Mouse (Mus musculus) liver, embryonic 11.5 days (tissue): ENCODE data around the gene Helz. TPM values are rescaled to one million over a fixed set of nuclear protein-coding genes. Genes with fewer than 3 reads are reported as not detected.

ENCODE experiments used
- ATAC-seq: fragments of 200-750 bp; cut with Nextera tagmentation; replicated peaks from 2 replicates; pipeline ENCODE4 v1.8.0; 2017; ENCODE audit warnings: moderate number of reproducible peaks, mild to moderate bottlenecking, moderate TSS enrichment, moderate library complexity; ENCODE audit not compliant: low FRiP score
- DNase-seq: peaks from one replicate; pipeline ENCODE4 v3.0.0-alpha.2; 2017; ENCODE audit warnings: low spot score
- H3K27ac ChIP-seq: fragments of 300-500 bp; sonication (generic); 2 replicates; pipeline ENCODE4 v1.5.1; 2014; ENCODE audit warnings: mild to moderate bottlenecking, low read depth, low read length, control low read depth
- H3K27me3 ChIP-seq: fragments of 300-500 bp; sonication (generic); replicated peaks from 2 replicates; pipeline ENCODE4 v1.6.1; 2014; ENCODE audit warnings: low read length, mixed read lengths; ENCODE audit not compliant: control insufficient read depth, insufficient read depth
- H3K36me3 ChIP-seq: fragments of 300-500 bp; sonication (generic); 2 replicates; pipeline ENCODE4 v1.6.1; 2014; ENCODE audit warnings: mild to moderate bottlenecking, low read length, moderate library complexity, mixed read lengths; ENCODE audit not compliant: control insufficient read depth, insufficient read depth
- H3K4me1 ChIP-seq: fragments of 300-500 bp; sonication (generic); replicated peaks from 2 replicates; pipeline ENCODE4 v1.6.1; 2014; ENCODE audit warnings: low read length, mixed read lengths; ENCODE audit not compliant: control insufficient read depth, insufficient read depth
- H3K4me2 ChIP-seq: fragments of 300-500 bp; sonication (generic); 2 replicates; pipeline ENCODE4 v1.6.1; 2014; ENCODE audit warnings: mild to moderate bottlenecking, control low read depth, moderate library complexity
- H3K4me3 ChIP-seq: fragments of 300-500 bp; sonication (generic); 2 replicates; pipeline ENCODE4 v1.5.1; 2014; ENCODE audit warnings: low read depth, low read length, control low read depth
- H3K9ac ChIP-seq: fragments of 300-500 bp; sonication (generic); 2 replicates; pipeline ENCODE4 v1.6.1; 2014; ENCODE audit warnings: low read depth, low read length, control low read depth
- H3K9me3 ChIP-seq: fragments of 300-500 bp; sonication (generic); 2 replicates; pipeline ENCODE4 v1.6.1; 2016; ENCODE audit warnings: low read length, inconsistent platforms, mixed read lengths; ENCODE audit not compliant: control insufficient read depth
- WGBS: fragments of 180-500 bp; shearing (Covaris S2); extraction: QIAGEN DNeasy Blood & Tissue Kit; methylation state at CpG from one replicate; pipeline ENCODE4 v1.1.7; 2014; 5-methylcytosine and 5-hydroxymethylcytosine counted together
- polyA plus RNA-seq: library from polyadenylated mRNA; unstranded; fragments of >200 nt; fragmentation: Nextera tagmentation; extraction: Ambion mirVana; gene quantifications from 2 replicates; pipeline ENCODE4 v1.2.1, GENCODE M21; 2014

The Helz gene
- polyA plus RNA-seq, 1 experiment from 2014 or later: 19.9 TPM

DNA sequence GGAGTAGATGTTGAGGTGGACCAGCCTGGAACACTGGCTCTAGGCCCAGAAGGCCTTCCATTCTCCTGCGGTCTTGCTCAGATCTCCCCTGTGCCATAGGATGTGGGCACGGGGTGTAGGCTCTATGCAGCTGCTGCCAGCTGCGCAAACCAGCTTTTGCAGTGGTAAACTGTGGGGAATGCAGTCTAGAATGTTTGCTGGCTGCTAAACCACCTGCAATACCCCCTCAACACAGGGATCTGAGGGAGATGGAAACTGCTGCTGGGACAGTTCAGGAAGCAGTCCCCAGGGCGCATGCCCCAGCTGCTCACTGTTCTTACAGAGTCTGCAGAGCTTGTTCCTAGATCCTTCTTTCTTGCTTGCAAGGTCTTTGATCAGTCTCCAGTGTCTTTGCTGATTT is 96.7 kb downstream of the Helz start:
- Histone ChIP-seq H3K4me3 (no peak overlapping the region), H3K36me3 (peaks cover 18% of the 10 kb centered on the region), H3K4me2 (no peak overlapping the region), H3K27me3 (no peaks in the 10 kb centered on the region), H3K27ac (no peak overlapping the region), H3K9ac (no peak overlapping the region), H3K9me3 (no peaks in the 10 kb centered on the region), H3K4me1 (no peaks in the 10 kb centered on the region)
- no peak for ATAC-seq
- 93% methylated on average over 4 of the region's 4 CpGs for WGBS
- no peak for DNase-seq

DNA sequence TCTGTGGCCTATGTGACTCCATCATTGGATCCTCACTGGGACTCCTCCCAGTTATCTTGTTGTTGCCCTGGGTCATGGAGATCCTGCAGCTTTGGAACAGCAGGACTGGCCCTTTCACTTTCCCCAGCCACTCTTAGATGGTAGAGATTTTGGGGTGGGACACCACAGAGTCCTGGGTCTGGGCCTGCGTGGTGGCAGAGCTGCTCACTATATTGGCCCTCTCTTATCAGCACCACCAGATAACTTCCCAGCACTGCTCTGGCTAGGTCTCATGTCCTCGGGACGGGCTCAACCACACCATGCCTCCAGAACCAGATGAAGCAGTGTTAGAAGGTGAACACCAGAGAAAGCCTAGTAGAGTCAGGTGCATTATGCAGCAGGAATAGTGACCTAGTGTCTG is 99.6 kb downstream of the Helz start:
- no peaks in the 10 kb centered on the region for H3K9me3 ChIP-seq
- 54% methylated on average over 3 of the region's 3 CpGs for WGBS
- peak; percentile 71 for ATAC-seq
- 0 out of 2 replicates have a peak, but pooled peaks cover 4% of the 10 kb centered on the region for H3K4me1 ChIP-seq
- H3K9ac ChIP-seq: no peak overlapping the region
- peaks cover 19% of the 10 kb centered on the region for H3K36me3 ChIP-seq
- DNase-seq: no peak
- no peaks in the 10 kb centered on the region for H3K27me3 ChIP-seq
- no peak overlapping the region for H3K27ac ChIP-seq
- H3K4me3 ChIP-seq: no peak overlapping the region
- no peak overlapping the region for H3K4me2 ChIP-seq

DNA sequence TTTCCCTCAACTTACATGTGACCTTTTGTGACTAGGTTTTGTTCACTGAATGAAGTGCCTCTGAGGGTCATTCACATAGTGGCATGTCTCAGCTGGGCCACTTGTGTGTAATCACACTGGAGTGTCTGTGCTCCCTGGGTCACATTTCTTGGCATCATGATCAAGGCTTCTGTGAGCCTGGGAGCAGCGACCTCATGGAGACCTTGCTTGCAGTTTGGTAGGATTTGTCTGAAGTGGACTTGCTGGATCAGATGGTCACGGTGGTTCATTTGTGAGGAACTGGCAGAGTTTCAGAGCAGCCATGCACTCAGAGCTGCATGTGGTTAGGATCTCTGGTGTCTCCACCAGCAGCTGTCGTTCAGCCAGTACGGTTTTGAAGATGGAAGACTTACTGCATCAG is 100.9 kb downstream of the Helz start:
- H3K4me2 ChIP-seq: no peak overlapping the region
- no peaks in the 10 kb centered on the region for H3K9me3 ChIP-seq
- no peaks in the 10 kb centered on the region for H3K27me3 ChIP-seq
- DNase-seq (no peak), ATAC-seq (no peak)
- H3K4me3 ChIP-seq: no peak overlapping the region
- H3K36me3 ChIP-seq: peaks cover 20% of the 10 kb centered on the region
- 91% methylated on average over 4 of the region's 4 CpGs for WGBS
- no peak overlapping the region for H3K9ac ChIP-seq
- no peak overlapping the region for H3K27ac ChIP-seq
- H3K4me1 ChIP-seq: 0 out of 2 replicates have a peak, but pooled peaks cover 4% of the 10 kb centered on the region

DNA sequence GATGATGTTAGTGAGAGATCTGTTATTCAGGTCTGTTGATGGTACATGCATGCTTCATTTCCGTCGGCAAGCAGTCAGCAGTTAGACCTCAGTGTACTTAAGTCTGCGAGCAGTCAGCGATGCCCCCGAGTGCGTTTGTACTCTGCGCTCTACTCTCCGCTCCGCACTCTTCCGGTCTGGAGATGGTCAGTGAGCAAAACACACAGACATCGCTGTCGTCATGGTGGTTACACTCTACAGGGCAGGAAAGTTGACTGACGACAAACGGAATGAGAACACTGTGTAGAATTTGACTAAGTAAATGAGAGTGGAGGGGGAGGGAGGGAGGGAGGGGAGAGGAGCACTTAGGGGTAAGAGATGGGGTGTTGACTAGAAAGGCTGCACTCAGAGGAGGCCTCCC is 101.7 kb downstream of the Helz start:
- peaks cover 20% of the 10 kb centered on the region for H3K36me3 ChIP-seq
- H3K9ac ChIP-seq: no peak overlapping the region
- H3K4me2 ChIP-seq: no peak overlapping the region
- H3K27ac ChIP-seq: no peak overlapping the region
- no peaks in the 10 kb centered on the region for H3K27me3 ChIP-seq
- H3K4me1 ChIP-seq: 0 out of 2 replicates have a peak, but pooled peaks cover 4% of the 10 kb centered on the region
- no peaks in the 10 kb centered on the region for H3K9me3 ChIP-seq
- DNase-seq (no peak), ATAC-seq (no peak)
- no peak overlapping the region for H3K4me3 ChIP-seq
- WGBS: 90% methylated on average over 14 of the region's 14 CpGs

DNA sequence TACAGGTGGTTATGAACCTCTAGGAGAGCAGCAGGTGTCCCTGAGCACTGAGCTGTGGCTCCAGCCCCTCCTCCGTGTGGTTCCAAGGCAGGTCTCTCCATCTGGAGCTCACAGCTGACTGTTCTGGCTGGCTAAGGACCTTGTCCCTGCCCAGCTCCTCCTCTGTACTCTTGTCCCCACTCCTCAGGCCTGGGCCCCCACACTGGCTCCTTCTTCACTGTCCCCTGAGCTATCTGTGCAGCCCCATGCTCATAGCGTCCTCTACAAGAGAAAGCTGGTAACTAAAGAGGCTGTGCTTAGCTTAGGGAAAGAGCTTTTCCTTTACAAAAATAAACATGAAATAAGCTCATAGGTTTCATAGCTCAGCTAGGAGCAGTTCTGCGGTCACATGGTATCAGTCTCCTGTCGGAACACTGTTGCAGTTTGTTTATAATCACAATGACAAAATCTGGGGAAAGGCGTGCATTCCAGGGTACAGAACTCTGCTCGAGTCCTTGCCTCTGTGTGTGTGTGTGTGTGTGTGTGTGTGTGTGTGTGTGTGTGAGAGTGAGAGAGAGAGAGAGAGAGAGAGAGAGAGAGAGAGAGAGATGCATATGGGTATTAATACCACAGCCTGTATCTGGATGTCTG is 102.8 kb downstream of the Helz start:
- 83% methylated on average over 6 of the region's 6 CpGs for WGBS
- no peak overlapping the region for H3K4me3 ChIP-seq
- H3K27ac ChIP-seq: no peak overlapping the region
- H3K36me3 ChIP-seq: peaks cover 20% of the 10 kb centered on the region
- H3K9me3 ChIP-seq: no peaks in the 10 kb centered on the region
- no peaks in the 10 kb centered on the region for H3K27me3 ChIP-seq
- H3K9ac ChIP-seq: no peak overlapping the region
- 0 out of 2 replicates have a peak, but pooled peaks cover 4% of the 10 kb centered on the region for H3K4me1 ChIP-seq
- no peak for ATAC-seq
- no peak for DNase-seq
- no peak overlapping the region for H3K4me2 ChIP-seq

DNA sequence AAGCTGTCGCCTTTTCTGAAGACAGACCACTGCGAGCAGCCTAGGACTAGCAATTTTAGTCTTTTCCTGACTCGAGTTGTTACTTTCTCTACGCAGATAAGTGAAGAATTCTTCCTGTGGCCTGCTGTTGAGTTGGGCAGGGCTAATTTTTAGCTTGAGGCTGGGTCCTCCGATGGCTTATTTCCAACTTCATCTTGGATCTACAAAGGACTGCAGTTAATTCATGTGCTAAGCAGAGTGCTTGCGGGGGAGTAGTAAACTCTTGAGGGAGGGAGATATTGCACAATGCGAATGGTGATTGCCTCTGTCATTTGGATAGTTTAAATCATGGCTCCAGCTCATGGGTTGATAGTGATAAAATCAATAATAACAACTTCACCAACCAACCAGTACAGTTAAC is 103.7 kb downstream of the Helz start:
- ATAC-seq: no peak
- H3K27ac ChIP-seq: no peak overlapping the region
- H3K9me3 ChIP-seq: no peaks in the 10 kb centered on the region
- no peak for DNase-seq
- H3K9ac ChIP-seq: no peak overlapping the region
- H3K4me1 ChIP-seq: 0 out of 2 replicates have a peak, but pooled peaks cover 4% of the 10 kb centered on the region
- H3K4me2 ChIP-seq: no peak overlapping the region
- 90% methylated on average over 7 of the region's 7 CpGs for WGBS
- no peak overlapping the region for H3K4me3 ChIP-seq
- no peaks in the 10 kb centered on the region for H3K27me3 ChIP-seq
- peaks cover 25% of the 10 kb centered on the region for H3K36me3 ChIP-seq

DNA sequence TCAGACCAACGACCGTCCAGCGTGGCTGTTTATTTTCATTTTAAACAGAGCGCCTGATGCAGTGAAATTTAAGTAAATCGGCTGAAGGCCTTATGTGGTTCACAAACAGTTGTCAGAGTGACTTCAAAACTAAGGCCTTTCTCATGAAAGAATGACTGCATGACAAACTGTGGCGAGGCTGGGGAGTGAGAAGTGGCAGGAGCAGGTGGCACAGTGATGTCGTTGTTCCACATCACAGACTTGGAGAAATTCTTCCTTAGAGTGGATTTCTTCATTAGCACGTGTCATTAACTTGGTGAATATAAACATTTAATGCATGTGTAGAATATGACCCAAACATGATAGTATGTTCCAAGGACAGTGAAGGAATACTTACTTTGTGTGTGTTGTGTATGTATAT is 104.4 kb downstream of the Helz start:
- no peak overlapping the region for H3K27ac ChIP-seq
- 0 out of 2 replicates have a peak, but pooled peaks cover 4% of the 10 kb centered on the region for H3K4me1 ChIP-seq
- no peak overlapping the region for H3K9ac ChIP-seq
- peaks cover 25% of the 10 kb centered on the region for H3K36me3 ChIP-seq
- H3K4me2 ChIP-seq: no peak overlapping the region
- no peaks in the 10 kb centered on the region for H3K9me3 ChIP-seq
- no peak for ATAC-seq
- 79% methylated on average over 8 of the region's 8 CpGs for WGBS
- H3K4me3 ChIP-seq: no peak overlapping the region
- DNase-seq: no peak
- H3K27me3 ChIP-seq: no peaks in the 10 kb centered on the region

DNA sequence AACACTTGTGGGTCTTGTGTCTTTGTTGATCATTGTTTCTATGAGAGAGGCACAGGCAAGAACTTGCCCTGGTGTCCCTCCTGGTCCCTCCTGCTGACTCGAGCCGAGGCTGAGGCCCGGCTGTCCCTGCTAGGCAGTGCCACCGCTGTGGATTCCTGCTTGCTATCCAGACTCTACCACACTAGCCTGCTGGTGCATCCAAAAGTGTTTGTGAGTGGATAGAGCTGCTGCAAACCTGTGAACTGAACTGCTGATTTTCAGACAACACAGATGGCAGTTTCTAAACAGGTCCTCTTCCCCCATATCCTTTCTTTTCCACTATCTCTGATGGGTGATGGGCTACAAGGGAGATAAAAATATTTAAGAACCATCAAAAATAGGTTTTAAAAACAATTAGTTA is 107.8 kb downstream of the Helz start:
- Histone ChIP-seq H3K27ac (no peak overlapping the region), H3K9me3 (no peaks in the 10 kb centered on the region), H3K36me3 (peaks cover 13% of the 10 kb centered on the region), H3K4me3 (no peak overlapping the region), H3K9ac (no peak overlapping the region), H3K4me1 (0 out of 2 replicates have a peak, but pooled peaks cover 4% of the 10 kb centered on the region), H3K4me2 (no peak overlapping the region), H3K27me3 (no peaks in the 10 kb centered on the region)
- DNase-seq: no peak
- 89% methylated on average over 4 of the region's 4 CpGs for WGBS
- ATAC-seq: no peak

DNA sequence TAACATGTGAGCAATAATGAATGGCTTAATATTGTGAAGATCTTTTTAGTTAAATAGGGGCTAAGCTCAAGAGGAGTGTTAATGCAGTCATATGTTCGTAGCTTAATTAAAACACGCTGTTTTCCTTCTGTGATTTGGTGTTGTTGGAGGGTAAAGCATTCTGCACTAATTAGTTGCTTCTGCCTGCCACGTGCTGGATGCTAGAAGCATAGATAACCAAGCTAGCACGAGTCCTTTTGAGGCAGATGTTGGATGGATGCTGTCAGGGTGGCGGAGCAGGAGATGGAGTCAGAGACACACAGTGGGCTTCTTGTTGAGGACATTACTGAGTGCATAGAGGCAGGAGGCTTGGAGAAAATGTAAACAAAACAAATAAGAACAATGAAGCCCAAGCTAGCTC is 109.4 kb downstream of the Helz start:
- no peak for ATAC-seq

More for the DNA sequence above, 109.4 kb downstream of the Helz start:
- no peak overlapping the region for H3K4me3 ChIP-seq
- H3K36me3 ChIP-seq: peaks cover 16% of the 10 kb centered on the region
- no peaks in the 10 kb centered on the region for H3K9me3 ChIP-seq
- no peak for DNase-seq
- H3K4me2 ChIP-seq: no peak overlapping the region
- 80% methylated on average over 5 of the region's 5 CpGs for WGBS
- no peaks in the 10 kb centered on the region for H3K27me3 ChIP-seq
- H3K4me1 ChIP-seq: no peaks in the 10 kb centered on the region
- no peak overlapping the region for H3K27ac ChIP-seq
- H3K9ac ChIP-seq: no peak overlapping the region
